Mouse (Mus musculus) heart, embryonic 13.5 days (tissue): ENCODE measurements at regions not wholly inside any gene's neighbourhood (a gene's known extent, or its start where the extent isn't known, plus 50 kb on each side); places are given as distances from the start of the nearest gene placed in this dataset.

Experiments used
- ATAC-seq: fragments of 200-750 bp; cut with Nextera tagmentation; 2 replicates; pipeline ENCODE4 v1.8.0; 2017; ENCODE audit warnings: moderate TSS enrichment; ENCODE audit not compliant: insufficient number of reproducible peaks, low FRiP score, low TSS enrichment; ENCODE audit errors: extremely low read depth
- H3K27ac ChIP-seq: fragments of 300-500 bp; sonication (generic); replicated peaks from 2 replicates; pipeline ENCODE4 v1.5.1; 2015; ENCODE audit warnings: moderate library complexity, mild to moderate bottlenecking, inconsistent platforms
- H3K27me3 ChIP-seq: fragments of 300-500 bp; sonication (generic); replicated peaks from 2 replicates; pipeline ENCODE4 v1.6.1; 2015; ENCODE audit warnings: mild to moderate bottlenecking, inconsistent platforms
- H3K36me3 ChIP-seq: fragments of 300-500 bp; sonication (generic); 2 replicates; pipeline ENCODE4 v1.6.1; 2015; ENCODE audit warnings: mild to moderate bottlenecking, inconsistent platforms
- H3K4me1 ChIP-seq: fragments of 300-500 bp; sonication (generic); 2 replicates; pipeline ENCODE4 v1.6.1; 2015; ENCODE audit warnings: inconsistent platforms
- H3K4me2 ChIP-seq: fragments of 300-500 bp; sonication (generic); 2 replicates; pipeline ENCODE4 v1.6.1; 2015; ENCODE audit warnings: inconsistent platforms, mild to moderate bottlenecking, moderate library complexity
- H3K4me3 ChIP-seq: fragments of 300-500 bp; sonication (generic); 2 replicates; pipeline ENCODE4 v1.5.1; 2015; ENCODE audit warnings: moderate library complexity, mild to moderate bottlenecking, inconsistent platforms
- H3K9ac ChIP-seq: fragments of 300-500 bp; sonication (generic); 2 replicates; pipeline ENCODE4 v1.6.1; 2015; ENCODE audit warnings: inconsistent platforms, mild to moderate bottlenecking, moderate library complexity
- H3K9me3 ChIP-seq: fragments of 300-500 bp; sonication (generic); 2 replicates; pipeline ENCODE4 v1.6.1; 2016; ENCODE audit warnings: inconsistent platforms
- WGBS: fragments of 180-500 bp; shearing (Covaris S2); methylation state at CpG from one replicate; pipeline ENCODE4 v1.1.7; 2015; ENCODE audit warnings: mixed read lengths; 5-methylcytosine and 5-hydroxymethylcytosine counted together

DNA sequence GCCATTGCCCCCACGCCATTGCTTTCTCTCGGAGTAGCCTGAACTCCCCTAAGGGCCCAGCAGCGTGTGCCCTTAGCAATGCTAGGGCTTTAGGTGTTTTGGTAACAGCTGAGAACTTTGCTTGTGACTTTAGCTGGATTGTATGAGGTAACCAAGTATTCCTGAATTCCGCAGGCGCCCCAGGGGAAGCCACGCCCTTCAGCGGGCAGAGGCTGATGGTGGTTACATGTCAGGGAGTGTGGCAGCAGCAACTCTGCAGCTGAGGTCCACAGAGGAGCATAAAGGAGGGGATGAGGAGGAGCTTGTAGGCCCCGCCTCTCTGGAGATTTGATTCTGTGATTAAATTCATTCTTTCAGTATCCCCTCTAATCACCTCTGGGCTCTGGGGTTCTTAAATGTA, 116.1 kb upstream of the 1700012A03Rik start:
- 59% methylated on average over 8 of the region's 8 CpGs for WGBS
- Histone ChIP-seq H3K27ac (no peak overlapping the region), H3K4me3 (no peak overlapping the region), H3K9me3 (no peaks in the 10 kb centered on the region), H3K4me1 (peaks cover 6% of the 10 kb centered on the region), H3K27me3 (peaks cover 26% of the 10 kb centered on the region), H3K36me3 (no peaks in the 10 kb centered on the region), H3K9ac (no peak overlapping the region), H3K4me2 (no peak overlapping the region)
- no peak for ATAC-seq

DNA sequence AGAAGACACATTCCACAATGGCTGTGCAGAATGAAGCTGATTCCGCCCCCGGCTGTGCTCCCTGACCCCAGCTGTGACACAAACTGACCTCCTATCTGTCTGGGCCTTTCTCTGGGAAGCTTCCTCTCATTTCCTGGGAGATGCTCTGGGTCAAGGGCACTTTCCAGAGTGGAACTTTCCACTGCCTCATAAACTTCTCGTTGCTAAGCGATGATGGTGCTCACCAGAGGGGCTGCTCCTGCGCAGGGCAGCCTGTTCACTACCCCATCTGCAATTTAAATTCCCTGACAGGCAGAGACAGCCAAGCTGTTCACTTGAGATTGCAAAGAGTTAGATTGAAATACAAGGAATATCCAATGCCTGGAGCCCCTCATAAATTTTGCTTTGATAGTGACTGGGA, 116.7 kb upstream of the 1700012A03Rik start:
- peaks cover 1% of the 10 kb centered on the region for H3K4me1 ChIP-seq
- H3K27ac ChIP-seq = no peak overlapping the region
- no peak overlapping the region for H3K9ac ChIP-seq
- WGBS = 60% methylated on average over 5 of the region's 5 CpGs
- H3K9me3 ChIP-seq = no peaks in the 10 kb centered on the region
- H3K27me3 ChIP-seq = peaks cover 22% of the 10 kb centered on the region
- no peak overlapping the region for H3K4me2 ChIP-seq
- H3K36me3 ChIP-seq = no peaks in the 10 kb centered on the region
- ATAC-seq = no peak
- no peak overlapping the region for H3K4me3 ChIP-seq

DNA sequence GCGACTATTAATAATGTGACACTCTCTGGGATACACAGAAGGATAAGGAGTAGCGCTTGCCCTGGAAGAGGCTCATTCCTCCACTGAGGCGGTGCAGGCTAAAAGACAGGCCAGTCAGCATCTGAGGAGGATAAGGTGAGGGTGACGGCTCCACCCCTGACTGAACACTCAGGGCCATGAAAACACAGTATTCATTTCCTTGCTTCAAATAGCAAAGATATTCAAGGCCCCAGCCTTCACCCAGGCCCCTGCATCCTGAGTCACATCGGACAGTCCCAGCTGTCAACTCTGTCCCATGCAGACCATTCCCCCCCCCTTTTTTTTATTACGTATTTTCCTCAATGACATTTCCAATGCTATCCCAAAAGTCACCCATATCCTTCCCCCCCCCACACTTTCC, 118.9 kb upstream of the 1700012A03Rik start:
- Histone ChIP-seq H3K4me3 (no peak overlapping the region), H3K27ac (no peak overlapping the region), H3K36me3 (no peaks in the 10 kb centered on the region), H3K4me2 (no peak overlapping the region), H3K4me1 (no peaks in the 10 kb centered on the region), H3K27me3 (0 out of 2 replicates have a peak, but pooled peaks cover 8% of the 10 kb centered on the region), H3K9ac (no peak overlapping the region), H3K9me3 (no peaks in the 10 kb centered on the region)
- ATAC-seq = no peak
- WGBS = 78% methylated on average over 6 of the region's 6 CpGs

GRCm38 (mm10) chr6:31929165-31929564, 120.9 kb upstream of the 1700012A03Rik start:
- Histone ChIP-seq H3K9me3 (no peaks in the 10 kb centered on the region), H3K27me3 (0 out of 2 replicates have a peak, but pooled peaks cover 3% of the 10 kb centered on the region), H3K4me2 (no peak overlapping the region), H3K27ac (no peak overlapping the region), H3K36me3 (no peaks in the 10 kb centered on the region), H3K4me3 (no peak overlapping the region), H3K4me1 (no peaks in the 10 kb centered on the region), H3K9ac (no peak overlapping the region)
- no peak for ATAC-seq
- 69% methylated on average over 2 of the region's 2 CpGs for WGBS

DNA sequence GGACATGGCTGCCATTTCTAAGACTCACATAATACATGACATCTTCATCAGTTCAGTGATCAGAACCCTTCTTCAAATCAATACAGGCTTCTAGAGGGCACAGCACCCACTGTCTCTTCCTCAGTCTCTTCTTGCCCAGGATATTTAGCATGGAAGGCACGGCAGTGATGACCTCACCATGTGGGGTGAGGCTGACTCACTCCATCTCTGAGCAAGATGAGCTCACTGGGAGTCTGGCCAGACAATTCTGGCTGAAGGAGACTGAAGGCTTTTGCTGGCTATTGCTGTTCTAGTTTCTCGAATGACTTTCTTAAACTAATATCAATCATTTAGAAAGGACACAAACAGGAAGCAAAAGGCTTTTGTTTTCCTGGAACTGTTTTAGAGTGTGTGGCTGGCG, 122.9 kb upstream of the 1700012A03Rik start:
- no peak overlapping the region for H3K4me3 ChIP-seq
- WGBS = 57% methylated on average over 3 of the region's 3 CpGs
- ATAC-seq = no peak
- H3K36me3 ChIP-seq = no peaks in the 10 kb centered on the region
- no peaks in the 10 kb centered on the region for H3K4me1 ChIP-seq
- no peak overlapping the region for H3K27ac ChIP-seq
- H3K4me2 ChIP-seq = no peak overlapping the region
- H3K9me3 ChIP-seq = no peaks in the 10 kb centered on the region
- 0 out of 2 replicates have a peak, but pooled peaks cover 3% of the 10 kb centered on the region for H3K27me3 ChIP-seq
- no peak overlapping the region for H3K9ac ChIP-seq

DNA sequence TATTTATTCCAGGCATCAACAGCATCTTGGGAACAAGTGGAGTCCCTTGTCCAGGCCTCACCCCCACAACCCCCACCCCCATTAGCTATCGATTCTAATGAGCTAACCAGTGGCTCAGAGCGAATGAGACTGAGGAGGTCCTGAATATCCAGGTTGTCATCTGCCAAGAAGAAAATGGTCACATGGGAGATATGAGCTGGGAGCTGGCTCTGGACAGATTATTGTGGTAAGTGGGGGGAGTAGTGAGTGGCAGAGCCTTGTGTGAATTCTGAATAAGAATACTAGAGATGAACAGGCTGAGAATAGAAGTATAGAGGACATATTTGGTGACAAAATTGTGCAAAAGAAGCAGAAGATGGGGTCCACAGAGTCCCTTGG, 125.4 kb upstream of the 1700012A03Rik start:
- ATAC-seq = no peak
- Histone ChIP-seq H3K36me3 (no peaks in the 10 kb centered on the region), H3K27me3 (0 out of 2 replicates have a peak, but pooled peaks cover 3% of the 10 kb centered on the region), H3K4me3 (no peak overlapping the region), H3K9me3 (no peaks in the 10 kb centered on the region), H3K4me1 (no peaks in the 10 kb centered on the region), H3K9ac (no peak overlapping the region), H3K4me2 (no peak overlapping the region), H3K27ac (no peak overlapping the region)
- WGBS = 66% methylated on average over 2 of the region's 2 CpGs

- H3K9me3 ChIP-seq = no peaks in the 10 kb centered on the region
- no peak overlapping the region for H3K4me3 ChIP-seq
- no peak overlapping the region for H3K4me2 ChIP-seq
- ATAC-seq = no peak
- H3K36me3 ChIP-seq = no peaks in the 10 kb centered on the region
- 74% methylated on average over 3 of the region's 3 CpGs for WGBS
- H3K4me1 ChIP-seq = no peaks in the 10 kb centered on the region
- H3K27ac ChIP-seq = no peak overlapping the region
- H3K9ac ChIP-seq = no peak overlapping the region
- 0 out of 2 replicates have a peak, but pooled peaks cover under 1% of the 10 kb centered on the region for H3K27me3 ChIP-seq
Observed at GRCm38 (mm10) chr6:31923951-31924668, 125.9 kb upstream of the 1700012A03Rik start.

DNA sequence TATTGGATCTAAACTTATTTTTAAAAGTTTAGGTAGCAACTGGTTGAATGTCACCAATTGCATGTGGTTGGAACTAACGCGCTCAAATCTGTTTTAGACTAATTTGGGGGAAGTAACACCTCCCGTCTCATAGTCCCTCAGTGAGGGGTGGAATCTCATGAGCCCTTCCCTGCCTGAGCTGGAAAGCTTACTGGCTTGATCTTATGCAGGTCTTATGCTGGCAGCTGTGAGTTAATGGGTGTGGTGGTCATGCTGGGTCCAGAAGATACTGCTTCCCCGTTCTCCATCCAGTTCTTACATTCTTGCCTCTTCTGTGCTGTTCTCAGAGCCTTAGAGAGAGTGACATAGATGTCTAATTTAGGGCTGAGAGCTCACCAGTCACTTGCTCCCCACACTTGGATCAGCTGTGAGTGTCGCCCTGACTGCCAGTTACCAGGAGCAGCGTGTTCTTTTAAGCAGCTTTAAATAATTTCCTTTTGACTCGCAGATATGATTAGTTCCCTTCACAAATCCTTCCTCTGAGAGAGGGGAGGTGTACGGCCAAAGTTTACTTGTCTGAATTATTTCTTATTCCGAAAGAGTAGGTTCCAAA, 128.4 kb upstream of the 1700012A03Rik start:
- 76% methylated on average over 9 of the region's 9 CpGs for WGBS
- no peaks in the 10 kb centered on the region for H3K36me3 ChIP-seq
- no peak overlapping the region for H3K9ac ChIP-seq
- H3K27ac ChIP-seq = no peak overlapping the region
- no peaks in the 10 kb centered on the region for H3K27me3 ChIP-seq
- ATAC-seq = no peak
- H3K4me1 ChIP-seq = no peaks in the 10 kb centered on the region
- no peak overlapping the region for H3K4me3 ChIP-seq
- no peak overlapping the region for H3K4me2 ChIP-seq
- no peaks in the 10 kb centered on the region for H3K9me3 ChIP-seq

GRCm38 (mm10) chr6:31917411-31918131, 132.5 kb upstream of the 1700012A03Rik start:
- ATAC-seq = no peak
- 70% methylated on average over 13 of the region's 13 CpGs for WGBS
- no peaks in the 10 kb centered on the region for H3K36me3 ChIP-seq
- no peaks in the 10 kb centered on the region for H3K4me1 ChIP-seq
- H3K9ac ChIP-seq = no peak overlapping the region
- no peaks in the 10 kb centered on the region for H3K9me3 ChIP-seq
- no peak overlapping the region for H3K27ac ChIP-seq
- no peak overlapping the region for H3K4me3 ChIP-seq
- no peak overlapping the region for H3K4me2 ChIP-seq
- no peaks in the 10 kb centered on the region for H3K27me3 ChIP-seq

- H3K27me3 ChIP-seq = no peaks in the 10 kb centered on the region
- no peaks in the 10 kb centered on the region for H3K4me1 ChIP-seq
- WGBS = 57% methylated on average over 2 of the region's 2 CpGs
- no peak overlapping the region for H3K4me3 ChIP-seq
- H3K36me3 ChIP-seq = no peaks in the 10 kb centered on the region
- no peak overlapping the region for H3K9ac ChIP-seq
- H3K4me2 ChIP-seq = no peak overlapping the region
- no peaks in the 10 kb centered on the region for H3K9me3 ChIP-seq
- ATAC-seq = no peak
- no peak overlapping the region for H3K27ac ChIP-seq
Observed at GRCm38 (mm10) chr6:31901791-31902190, 148.3 kb upstream of the 1700012A03Rik start.

GRCm38 (mm10) chr6:31899055-31899454, 151.0 kb upstream of the 1700012A03Rik start:
- Histone ChIP-seq H3K9ac (no peak overlapping the region), H3K36me3 (no peaks in the 10 kb centered on the region), H3K4me1 (no peaks in the 10 kb centered on the region), H3K4me3 (no peak overlapping the region), H3K4me2 (no peak overlapping the region), H3K27ac (no peak overlapping the region), H3K9me3 (no peaks in the 10 kb centered on the region), H3K27me3 (no peaks in the 10 kb centered on the region)
- 65% methylated on average over 3 of the region's 3 CpGs for WGBS
- ATAC-seq = no peak
